Mouse (Mus musculus) retina, postnatal 7 days (tissue): Measurements from ENCODE around the gene Crcp.

Experiments used
- DNase-seq: peaks from one replicate; pipeline ENCODE4 v3.0.0-alpha.2; 2012; ENCODE audit warnings: low read depth, low spot score

Crcp gene

DNA sequence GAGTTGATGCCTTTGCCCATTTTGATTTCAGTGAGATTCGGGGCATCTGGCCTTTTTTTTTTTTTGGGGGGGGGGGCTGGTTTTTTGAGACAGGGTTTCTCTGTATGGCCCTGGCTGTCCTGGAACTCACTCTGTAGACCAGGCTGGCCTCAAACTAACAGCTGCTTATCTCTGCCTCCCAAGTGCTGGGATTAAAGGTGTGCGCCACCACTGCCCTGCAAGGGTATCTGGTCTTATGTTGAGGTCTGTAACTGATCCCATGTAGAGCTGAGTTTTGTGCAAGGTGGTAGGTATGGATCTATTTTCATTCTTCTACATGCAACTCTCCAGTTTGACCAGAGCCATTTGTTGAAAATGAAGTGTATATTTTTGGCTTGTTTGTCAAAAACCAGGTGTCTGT lies 27.2 kb downstream of the Crcp start:
- no peak for DNase-seq

DNA sequence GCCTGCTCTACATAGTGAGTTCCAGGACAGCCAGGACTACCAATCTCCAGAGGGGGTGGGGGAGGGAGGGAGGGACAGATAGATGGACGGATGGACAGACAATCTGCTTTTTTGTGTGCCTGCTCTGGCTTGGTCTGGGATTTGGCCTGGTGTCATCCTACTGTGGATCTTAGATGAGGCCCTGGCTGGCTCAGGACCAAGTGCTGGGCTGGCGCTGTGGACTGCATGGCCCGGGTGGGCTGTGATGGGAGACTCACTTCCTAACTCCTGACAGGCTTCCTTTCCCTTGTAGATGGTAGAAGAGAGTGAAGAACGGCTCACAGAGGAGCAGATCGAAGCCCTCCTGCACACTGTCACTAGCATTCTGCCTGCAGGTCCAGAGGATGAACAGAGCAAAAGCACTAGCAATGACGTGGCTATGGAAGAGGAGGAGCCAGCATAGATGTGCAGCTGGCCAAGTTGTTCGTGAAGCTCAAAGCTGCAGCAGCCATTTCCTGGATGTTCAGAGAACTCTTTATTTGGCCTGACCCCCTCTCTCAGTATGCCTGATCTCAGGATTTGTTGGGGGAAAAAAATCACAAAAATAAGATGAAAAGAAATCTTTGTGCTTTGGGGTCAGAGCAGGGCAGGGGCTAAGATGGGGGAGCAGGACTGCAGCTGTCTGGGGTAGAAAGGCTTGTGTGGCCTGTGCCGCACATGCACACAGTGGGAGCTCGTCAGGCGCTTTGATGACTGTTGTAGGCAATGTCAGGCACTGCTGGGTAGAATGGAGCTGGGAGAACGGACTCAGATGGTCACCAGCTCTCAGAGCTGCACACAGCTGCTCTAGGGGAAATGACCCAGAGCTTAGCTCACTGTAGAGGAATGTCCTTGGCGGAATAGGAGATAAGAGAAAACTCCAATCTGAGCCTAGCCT lies 30.6 kb downstream of the Crcp start:
- DNase-seq, result no peak

DNA sequence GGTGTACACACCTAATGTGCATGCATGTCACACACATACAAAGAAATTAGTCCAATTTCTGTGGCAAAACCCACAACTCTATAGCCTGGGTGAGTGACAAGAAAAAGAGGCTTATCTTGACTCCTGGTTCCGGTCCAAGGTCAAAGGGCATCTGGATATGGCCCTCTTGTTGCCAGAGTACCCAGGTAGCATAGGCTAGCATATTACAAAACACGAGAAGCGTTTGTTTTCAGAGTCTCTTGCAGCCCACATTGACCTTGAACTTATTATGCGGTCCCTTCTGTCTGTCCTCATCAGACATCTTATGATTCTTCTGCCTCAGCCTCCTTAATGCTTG lies 31.2 kb downstream of the Crcp start:
- DNase-seq, result no peak

DNA sequence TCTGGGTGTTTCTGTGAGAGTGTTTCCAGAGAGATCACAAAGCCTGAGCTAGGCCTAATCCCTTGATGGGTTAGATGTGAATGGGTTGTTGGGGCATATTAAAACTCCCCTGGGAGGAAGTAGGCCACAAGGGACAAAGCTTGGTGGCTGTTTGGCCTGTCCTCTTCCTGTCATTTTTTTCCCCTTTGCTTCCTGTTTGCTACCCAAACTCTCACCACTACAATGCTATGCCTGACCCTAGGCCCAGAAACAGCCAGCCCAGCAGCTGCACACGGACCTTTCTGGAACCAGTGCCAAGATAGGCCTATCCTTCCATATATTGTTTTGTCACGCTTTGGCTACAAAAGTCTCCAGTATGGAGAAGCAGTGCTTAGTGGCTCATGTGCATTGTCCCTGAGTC lies 33.0 kb downstream of the Crcp start:
- no peak for DNase-seq

DNA sequence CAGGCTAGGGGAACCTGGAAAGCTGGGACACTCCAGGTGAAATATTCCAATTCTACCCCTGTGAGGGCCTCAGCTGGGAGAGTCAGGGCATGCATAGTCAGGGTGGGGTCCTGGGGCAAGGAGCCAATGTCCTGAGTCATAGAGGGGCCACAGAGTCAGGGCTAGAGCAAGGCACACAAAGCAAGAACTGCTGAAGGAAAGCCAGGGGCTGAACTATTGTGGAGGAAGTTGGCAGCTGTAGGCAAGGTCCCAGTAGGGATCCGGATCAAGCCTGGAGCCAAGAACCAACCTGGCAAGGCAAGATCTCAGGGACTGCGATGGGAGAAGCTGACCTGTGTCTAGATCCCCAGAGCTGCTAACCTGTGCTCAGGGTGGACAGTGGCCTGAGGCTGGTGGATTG lies 34.7 kb downstream of the Crcp start:
- no peak for DNase-seq

DNA sequence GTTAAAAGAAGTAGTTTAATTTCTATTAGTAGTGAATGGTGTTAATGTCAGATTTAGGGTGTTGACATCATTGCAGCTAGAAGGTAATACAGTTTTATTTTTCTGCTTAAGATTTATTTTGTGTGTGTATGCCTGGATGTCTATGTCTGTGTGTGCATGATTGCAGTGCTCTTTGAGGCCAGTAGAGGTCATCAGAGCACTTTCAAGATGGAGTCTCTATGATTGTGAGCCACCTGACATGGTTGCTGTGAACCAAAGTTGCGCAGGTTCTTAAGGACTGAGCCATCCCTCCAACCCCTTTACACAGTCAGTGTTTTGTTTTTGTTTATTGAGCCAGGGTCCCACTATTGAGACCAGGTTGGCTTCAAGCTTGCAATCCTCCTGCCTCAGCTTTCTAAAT lies 36.5 kb downstream of the Crcp start:
- DNase-seq, result no peak

DNA sequence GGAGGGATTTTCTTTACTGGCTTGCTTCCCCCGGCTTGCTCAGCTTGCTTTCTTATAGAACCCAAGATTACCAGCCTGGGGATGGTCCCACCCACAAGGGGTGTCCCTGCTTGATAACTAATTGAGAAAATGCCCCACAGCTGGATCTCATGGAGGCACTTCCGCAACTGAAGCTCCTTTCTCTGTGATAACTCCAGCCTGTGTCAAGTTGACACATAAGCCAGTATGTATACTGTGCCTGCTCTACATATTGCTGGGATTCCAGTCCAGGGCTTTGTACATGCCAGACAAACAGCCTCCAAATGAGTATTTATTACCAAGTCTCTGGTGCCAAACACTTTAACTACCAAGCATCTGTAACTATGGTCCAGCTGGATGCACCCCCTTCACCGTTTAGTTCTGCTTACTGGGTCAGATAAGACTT lies 38.8 kb downstream of the Crcp start:
- DNase-seq, result no peak

DNA sequence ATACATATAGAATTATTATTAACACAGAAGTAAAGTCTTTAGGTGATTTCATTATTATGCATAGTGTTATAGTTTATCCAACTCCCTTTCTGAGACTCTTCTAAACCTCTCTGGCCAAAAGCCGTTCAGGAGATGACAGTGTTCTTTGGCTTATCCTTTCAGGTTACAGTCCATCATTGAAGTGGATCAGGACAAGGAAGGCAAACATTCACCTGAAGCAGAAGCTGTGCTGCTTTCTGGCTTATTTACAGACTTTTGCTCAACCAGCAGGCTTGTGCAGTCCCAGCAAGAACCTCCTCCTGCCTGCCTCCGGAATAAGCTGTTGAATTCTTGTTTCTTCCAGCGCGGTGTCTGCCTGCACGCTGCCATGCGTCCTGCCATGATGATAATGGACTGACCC lies 43.9 kb downstream of the Crcp start, which contains the start of gene Tpst1:
Gene Tpst1 (plus strand): TSS at position 301 of the 400 bp plus-strand sequence.
- DNase-seq, result no peak

DNA sequence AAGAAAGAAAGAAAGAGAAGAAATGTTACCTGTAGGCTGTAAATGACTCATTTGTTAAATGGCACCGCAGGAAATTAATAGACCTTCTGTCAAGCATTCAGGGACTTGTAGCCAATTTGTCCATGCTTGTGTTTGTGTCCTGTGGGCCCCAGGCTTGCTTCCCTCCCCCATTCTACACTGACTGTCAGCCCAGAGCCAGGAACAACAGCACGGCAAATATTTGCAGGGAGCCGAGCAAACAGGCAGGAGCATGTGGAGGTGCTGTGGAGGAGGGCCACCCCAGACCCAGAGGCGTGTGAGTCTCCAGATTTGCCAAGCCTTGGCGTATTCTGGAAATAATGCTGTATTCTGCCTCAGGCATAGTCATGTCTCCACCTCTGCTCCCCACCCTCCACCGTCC lies 45.4 kb downstream of the Crcp start:
- DNase-seq, result no peak

DNA sequence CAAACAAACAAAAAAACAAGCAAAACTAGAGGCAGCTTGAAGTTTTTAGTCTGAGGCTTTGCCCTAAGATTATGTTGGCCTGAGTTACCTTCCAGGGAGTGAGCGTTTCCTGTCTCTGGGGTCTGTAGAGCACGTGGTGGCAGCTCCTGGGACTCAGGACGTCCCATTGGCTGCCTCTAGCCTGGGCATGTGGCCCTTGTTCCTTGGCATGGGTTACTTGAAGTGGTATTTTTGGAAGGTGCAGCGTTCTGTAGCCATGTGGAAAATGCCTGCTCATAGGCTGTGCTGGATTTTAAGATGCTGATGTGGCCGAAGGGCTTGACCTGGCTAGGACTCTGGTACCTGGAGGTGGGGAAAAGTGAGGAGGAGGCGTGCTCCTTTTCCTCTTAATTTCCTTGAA lies 47.3 kb downstream of the Crcp start:
- no peak for DNase-seq

DNA sequence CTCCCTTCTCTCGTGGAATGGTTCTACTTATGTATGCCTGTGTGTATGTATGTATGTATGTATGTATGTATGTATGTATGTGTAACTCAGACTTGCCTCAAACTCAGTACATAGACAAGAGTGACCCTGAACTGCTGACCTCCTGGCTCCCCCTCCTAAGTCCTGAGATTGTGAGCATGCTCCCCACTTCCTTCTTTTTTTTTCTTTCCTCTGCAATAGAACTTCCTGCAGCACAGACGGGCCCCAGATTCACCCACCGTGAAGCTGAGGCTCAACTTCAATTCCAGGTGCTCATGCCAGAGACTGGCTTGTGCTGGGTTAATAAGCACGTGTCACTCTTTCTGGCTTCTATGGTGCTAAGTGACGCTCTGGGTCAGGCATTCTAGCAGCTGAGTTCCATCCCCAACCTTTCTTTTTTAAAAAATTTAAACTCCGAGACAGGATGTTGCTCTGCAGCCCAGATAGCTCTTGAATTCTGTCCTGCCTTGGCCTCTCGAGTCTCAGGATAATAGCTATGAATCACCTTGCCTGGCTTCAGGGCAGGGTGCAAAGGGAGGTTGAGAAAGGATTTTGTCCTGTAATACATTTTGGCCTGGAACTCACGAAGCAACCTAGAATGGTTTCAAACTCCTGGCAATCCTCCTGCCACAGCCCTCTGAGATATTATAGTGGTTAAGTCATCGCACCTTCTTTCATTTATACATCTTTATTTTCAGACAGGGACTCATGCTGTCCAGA lies 49.2 kb downstream of the Crcp start:
- no peak for DNase-seq

DNA sequence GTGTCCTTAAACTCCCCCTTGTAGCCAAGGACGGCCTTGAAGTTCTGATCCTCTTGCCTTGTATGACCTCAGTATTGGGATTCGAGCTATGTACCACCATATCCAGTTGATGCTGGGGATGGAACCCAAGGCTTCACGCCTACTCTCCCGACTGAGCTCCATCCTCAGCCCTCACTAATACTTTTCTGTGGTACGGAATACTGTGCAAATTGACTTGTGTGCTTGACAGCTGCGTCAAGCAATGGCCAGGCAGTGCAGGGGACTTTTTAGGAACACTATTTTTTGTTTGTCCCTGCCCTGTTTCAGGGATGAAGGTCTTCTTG lies 49.7 kb downstream of the Crcp start:
- no peak for DNase-seq

DNA sequence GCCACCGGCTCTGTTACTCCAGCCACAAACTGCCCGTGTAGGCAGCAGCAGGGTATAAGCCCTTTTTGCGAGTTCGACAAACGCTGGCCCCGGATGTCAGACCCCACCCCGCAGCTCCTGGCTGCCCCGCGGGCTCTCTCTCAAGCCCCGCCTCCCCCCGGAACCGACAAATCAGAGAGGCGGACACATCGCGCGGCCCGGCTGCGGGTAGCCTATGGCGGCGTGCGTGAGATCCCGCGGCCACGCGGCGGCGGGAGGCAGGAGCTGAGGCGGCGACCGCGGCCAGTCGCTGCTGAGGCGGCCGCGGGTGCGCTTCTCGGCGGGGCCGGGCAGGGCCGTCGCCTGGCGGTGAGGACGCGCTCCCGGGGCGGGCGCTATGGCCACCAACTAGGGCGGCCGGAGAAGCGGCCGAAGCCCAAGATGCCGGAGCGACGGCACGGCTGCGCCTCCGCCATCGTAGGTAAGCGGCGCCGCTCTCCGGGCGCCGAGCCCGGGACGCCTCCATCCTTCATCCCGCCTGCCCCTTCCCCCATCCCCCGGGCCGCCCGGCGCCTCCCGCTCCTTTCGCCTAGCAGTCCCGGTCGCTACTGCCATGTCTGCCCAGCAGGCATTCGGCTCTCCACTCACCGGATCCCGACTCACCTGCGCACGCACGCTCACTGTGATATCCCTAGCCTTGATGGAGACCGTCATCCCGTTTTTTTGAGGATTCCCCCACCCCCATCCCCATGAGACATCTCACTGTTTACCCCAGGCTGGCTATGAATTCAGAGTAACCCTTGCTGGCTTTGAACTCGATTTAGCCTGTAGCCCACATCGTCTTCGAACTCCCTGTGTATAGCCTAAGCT lies 50.3 kb downstream of the Crcp start:
- DNase-seq, result peak; percentile 94

DNA sequence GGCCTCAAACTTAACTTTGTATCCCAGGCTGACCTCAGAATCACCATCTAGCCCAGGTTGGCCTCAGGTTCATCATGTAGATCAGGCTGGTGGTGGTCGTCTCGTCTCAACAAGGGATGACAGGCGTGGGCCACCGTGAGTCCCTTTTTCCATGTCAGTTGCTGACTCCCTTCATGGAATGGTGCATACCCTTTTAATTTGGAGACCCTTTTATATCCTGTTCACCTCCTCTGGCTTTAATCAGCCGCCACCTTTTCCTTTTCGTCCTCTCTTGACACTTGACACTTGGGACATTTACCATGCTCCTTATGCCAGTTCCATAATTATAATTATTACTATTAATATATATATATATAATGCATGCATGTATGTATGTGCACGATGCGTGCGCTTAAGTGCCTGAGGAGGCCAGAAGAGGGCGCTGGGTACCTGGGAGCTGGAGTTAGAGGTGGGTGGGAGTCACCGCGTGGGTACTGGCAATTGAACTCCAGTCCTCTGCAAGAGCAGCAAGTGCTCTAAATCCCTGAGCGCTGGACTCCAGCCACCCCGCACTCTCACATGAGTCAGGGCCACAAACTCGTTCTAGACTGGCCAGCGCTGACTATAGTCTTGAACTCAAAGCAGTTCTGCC lies 51.1 kb downstream of the Crcp start:
- no peak for DNase-seq

DNA sequence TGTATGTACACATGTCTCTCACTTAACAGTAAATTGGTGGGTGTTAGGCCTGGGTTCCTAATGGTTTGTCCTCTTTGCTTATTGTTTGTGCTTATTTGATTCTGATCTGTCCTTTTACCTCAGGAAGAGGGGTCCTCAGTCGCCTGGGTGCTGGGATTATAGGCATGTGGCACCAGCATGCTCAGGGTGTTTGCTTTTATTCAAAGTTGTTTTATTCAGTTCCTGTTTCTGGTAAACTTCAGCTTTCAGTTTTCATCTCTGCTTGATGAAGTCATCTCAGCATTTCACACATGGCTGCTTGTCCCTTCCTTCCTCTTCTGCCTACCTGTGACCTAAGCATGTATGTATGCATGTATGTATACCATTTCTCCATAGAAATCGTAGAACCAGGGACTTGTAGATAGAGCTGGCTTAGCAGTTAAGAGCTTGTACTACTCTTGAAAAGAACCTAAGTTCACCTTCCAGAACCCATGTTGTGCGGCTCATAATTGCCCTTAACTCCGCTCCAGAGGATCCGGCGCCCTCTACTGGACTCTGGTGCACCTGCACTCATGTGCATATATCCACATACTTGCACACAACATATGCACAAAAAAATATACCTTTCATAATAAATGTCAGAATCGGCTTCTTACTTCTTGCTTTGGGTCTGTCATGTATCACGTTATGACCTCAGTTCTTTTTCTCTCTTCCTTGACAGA lies 52.2 kb downstream of the Crcp start:
- DNase-seq, result no peak

DNA sequence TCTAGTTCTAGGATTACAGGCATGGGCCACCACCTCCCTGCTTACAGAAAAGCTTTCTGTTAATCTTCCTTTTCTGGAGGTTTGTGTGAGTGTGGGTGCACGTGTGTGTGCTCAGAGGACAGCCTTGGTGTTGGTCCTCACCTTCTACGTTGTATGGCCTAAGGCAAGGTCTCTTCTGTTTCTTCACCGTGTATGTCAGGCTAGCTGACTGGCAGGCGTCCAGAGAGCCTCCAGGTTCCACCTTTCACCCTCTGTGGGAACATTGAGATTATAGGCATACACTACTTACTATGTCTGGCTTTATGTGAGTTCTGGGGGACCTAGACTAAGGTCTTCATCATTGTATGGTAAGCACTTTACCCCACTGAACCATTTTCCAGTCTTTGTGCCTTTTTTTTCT lies 53.3 kb downstream of the Crcp start:
- no peak for DNase-seq

DNA sequence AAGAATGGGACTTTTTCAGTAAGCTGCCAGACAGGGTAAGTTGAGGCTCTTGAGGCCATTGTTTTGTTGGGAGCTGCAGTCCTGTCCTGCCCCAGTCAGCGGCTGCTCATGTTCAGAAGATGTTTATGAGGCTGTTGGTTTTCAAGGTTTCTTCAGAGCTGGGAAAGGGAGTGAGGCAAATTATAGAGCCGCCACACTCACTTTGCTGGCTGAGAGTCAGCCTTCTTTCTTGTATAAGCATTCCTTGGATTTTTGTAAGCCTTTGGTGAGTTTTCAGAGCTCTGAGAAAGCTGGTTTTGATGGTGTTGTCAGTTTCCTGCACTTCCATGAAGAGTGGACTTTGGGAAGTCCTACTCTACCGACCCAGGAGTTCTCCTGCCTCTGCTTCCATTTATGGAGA lies 55.2 kb downstream of the Crcp start:
- no peak for DNase-seq

DNA sequence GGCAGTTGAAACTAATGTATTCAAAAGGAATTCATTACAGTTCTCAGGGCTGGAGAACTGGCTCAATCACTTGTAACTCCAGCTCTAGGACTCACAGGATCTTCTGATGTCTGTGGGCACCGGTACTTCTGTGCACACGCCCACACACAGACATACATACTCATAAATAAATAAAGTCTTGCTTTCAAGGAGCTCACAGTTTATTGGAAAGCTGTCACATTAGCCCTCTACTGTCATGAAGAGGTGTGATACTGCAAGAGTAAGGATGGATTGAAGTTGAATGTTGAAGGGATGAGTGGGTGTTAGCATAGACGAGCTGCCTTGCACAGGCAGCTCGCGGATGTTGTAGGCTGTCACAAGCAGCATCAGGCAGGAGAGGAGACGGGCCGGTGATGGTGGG lies 58.9 kb downstream of the Crcp start:
- no peak for DNase-seq

DNA sequence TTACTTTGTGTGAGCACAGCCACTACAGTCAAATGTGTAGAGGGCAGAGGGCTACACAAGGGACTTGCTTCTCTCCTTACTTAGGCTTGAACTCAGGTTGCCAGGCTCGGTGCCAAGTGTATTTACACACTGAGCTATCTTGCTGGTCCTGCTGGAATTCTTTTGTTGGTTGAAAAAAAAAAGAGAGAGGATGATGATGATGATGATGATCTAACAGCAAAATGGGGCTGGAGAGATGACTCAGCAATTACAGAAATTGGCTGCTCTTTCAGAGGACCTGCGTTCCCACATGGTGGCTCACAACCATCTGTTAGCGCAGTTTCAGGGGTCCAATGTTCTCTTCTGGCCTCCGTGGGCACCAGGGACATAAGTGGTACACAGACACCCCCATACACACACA lies 59.5 kb downstream of the Crcp start:
- no peak for DNase-seq

DNA sequence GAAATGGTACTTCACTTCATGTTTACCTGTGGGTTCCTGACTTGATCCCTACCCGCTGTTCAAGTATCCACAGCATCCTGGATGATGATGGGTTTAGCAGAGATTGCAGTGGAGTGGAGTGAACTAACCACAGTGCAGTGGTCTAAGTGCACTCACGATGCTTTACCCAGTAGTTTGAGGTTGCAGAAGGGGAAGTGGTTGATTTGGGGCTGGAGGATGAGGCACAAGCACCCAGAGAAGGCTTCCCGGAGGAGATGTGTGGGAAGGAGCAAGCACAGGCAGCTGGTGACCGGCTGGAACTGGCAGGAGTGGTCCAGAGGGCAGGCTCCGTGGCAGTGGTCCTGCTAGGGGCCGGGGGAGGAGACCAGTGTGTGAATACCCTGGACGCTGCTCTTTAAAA lies 60.1 kb downstream of the Crcp start:
- DNase-seq, result no peak
